In genomic region chr16:50073979-50074378, GRCm38 (mm10) we compare ENCODE assay signal across 10 mouse cellular contexts.
A peak's percentile ranks its signal among the peaks of the same experiment; 100 is the strongest.
DNase-seq lines count a peak whose midpoint lies in the region; ATAC-seq and TF ChIP-seq lines count a peak whose summit lies in the region.
"Had no signal": no experiment of that assay in that cellular context is flagged by ENCODE, and none has a peak within 500 bp of the region (broad histone marks: within the 10 kb centered on the region; RNA-seq: fewer than 3 reads in every experiment).

No protein-coding gene starts in this region.

- TF ChIP-seq EP300 in ES-Bruce4 (IDR thresholded peaks at IDR 0.05; ENCODE audit: insufficient read depth, low read depth, low read length) = no peak

- peak; percentile 3 to 10 for DNase-seq in adrenal gland, postnatal 36 days
- DNase-seq in lung, postnatal 36 days = peak; percentile 36
- DNase-seq in right cerebral cortex, postnatal 14 days = no peak
- DNase-seq in Muller cell, postnatal 12 days (ENCODE audit: inconsistent ontology term) = no peak
- DNase-seq in left cerebral cortex, postnatal 36 days (ENCODE audit: low spot score in 2 of 2) = no peak

- no peak for TF ChIP-seq POLR2A in ES-Bruce4 (IDR thresholded peaks at IDR 0.05; ENCODE audit: insufficient read depth, low read length)

- H3K27me3 ChIP-seq in intestine, postnatal 0 days (replicated peaks; ENCODE audit: control insufficient read depth, insufficient read depth, low read length) = no peaks in the 10 kb centered on the region
- H3K27me3 ChIP-seq in intestine, embryonic 16.5 days (replicated peaks; ENCODE audit: control insufficient read depth, insufficient read depth, low read length) = no peaks in the 10 kb centered on the region
- H3K27me3 ChIP-seq in ES-Bruce4 (ENCODE audit: control insufficient read depth, insufficient read depth, low read length, poor library complexity, severe bottlenecking) = no peaks in the 10 kb centered on the region
- H3K27me3 ChIP-seq: embryonic facial prominence, embryonic 15.5 days; limb, embryonic 15.5 days had no signal

- no peaks in the 10 kb centered on the region for H3K9me3 ChIP-seq in intestine, postnatal 0 days (ENCODE audit: control insufficient read depth)
- no peaks in the 10 kb centered on the region for H3K9me3 ChIP-seq in intestine, embryonic 16.5 days (ENCODE audit: control insufficient read depth, low read length)
- H3K9me3 ChIP-seq in ES-Bruce4 (replicated peaks; ENCODE audit: control insufficient read depth, insufficient read depth, low read length, poor library complexity, severe bottlenecking) = no peaks in the 10 kb centered on the region
- H3K9me3 ChIP-seq: embryonic facial prominence, embryonic 15.5 days; limb, embryonic 15.5 days had no signal

- peak; percentile 67 for TF ChIP-seq CTCF in intestine, postnatal 0 days (IDR thresholded peaks at IDR 0.05; ENCODE audit: low read depth)
- TF ChIP-seq CTCF in ES-Bruce4 (IDR thresholded peaks at IDR 0.05; ENCODE audit: low read depth, low read length) = peak; percentile 55

- H3K4me2 ChIP-seq in intestine, postnatal 0 days (replicated peaks; ENCODE audit: low read depth) = no peak overlapping the region
- no peak overlapping the region for H3K4me2 ChIP-seq in intestine, embryonic 16.5 days (ENCODE audit: low read depth, low read length)
- H3K4me2 ChIP-seq: embryonic facial prominence, embryonic 15.5 days; limb, embryonic 15.5 days had no signal

- no peak overlapping the region for H3K27ac ChIP-seq in intestine, postnatal 0 days (ENCODE audit: low read depth, low read length)
- no peak overlapping the region for H3K27ac ChIP-seq in intestine, embryonic 16.5 days (ENCODE audit: low read length)
- H3K27ac ChIP-seq in ES-Bruce4 (ENCODE audit: insufficient read depth, low read length) = no peak overlapping the region
- H3K27ac ChIP-seq: embryonic facial prominence, embryonic 15.5 days; limb, embryonic 15.5 days had no signal

- no peaks in the 10 kb centered on the region for H3K4me1 ChIP-seq in intestine, postnatal 0 days (replicated peaks; ENCODE audit: control insufficient read depth, insufficient read depth, low read length)
- peaks cover under 1% of the 10 kb centered on the region; the same call in 1 of the 2 replicates for H3K4me1 ChIP-seq in intestine, embryonic 16.5 days (ENCODE audit: control insufficient read depth, insufficient read depth, low read length)
- H3K4me1 ChIP-seq in ES-Bruce4 (ENCODE audit: control insufficient read depth, insufficient read depth, low read length) = no peaks in the 10 kb centered on the region
- H3K4me1 ChIP-seq: embryonic facial prominence, embryonic 15.5 days; limb, embryonic 15.5 days had no signal

- no peak for ATAC-seq in intestine, postnatal 0 days
- ATAC-seq in intestine, embryonic 16.5 days = no peak

- intact Hi-C loops in left cerebral cortex, postnatal 36 days (cut with DNase I) = no loop called here

- no peak overlapping the region for H3K9ac ChIP-seq in intestine, postnatal 0 days (ENCODE audit: low read depth, low read length)
- H3K9ac ChIP-seq in intestine, embryonic 16.5 days (ENCODE audit: low read depth, low read length) = no peak overlapping the region
- no peak overlapping the region for H3K9ac ChIP-seq in ES-Bruce4 (ENCODE audit: low read depth, poor library complexity, severe bottlenecking)
- H3K9ac ChIP-seq: embryonic facial prominence, embryonic 15.5 days; limb, embryonic 15.5 days had no signal

- H3K4me3 ChIP-seq in intestine, postnatal 0 days (ENCODE audit: low read depth, low read length) = no peak overlapping the region
- H3K4me3 ChIP-seq in intestine, embryonic 16.5 days (ENCODE audit: low read length) = no peak overlapping the region
- H3K4me3 ChIP-seq in ES-Bruce4 (ENCODE audit: low read depth, low read length) = no peak overlapping the region
- H3K4me3 ChIP-seq: embryonic facial prominence, embryonic 15.5 days; limb, embryonic 15.5 days had no signal

- 75% methylated on average over 4 of the region's 4 CpGs for WGBS in intestine, postnatal 0 days
- 74% methylated on average over 4 of the region's 4 CpGs for WGBS in intestine, embryonic 16.5 days

- no peaks in the 10 kb centered on the region for H3K36me3 ChIP-seq in intestine, postnatal 0 days (ENCODE audit: control insufficient read depth, insufficient read depth)
- no peaks in the 10 kb centered on the region for H3K36me3 ChIP-seq in intestine, embryonic 16.5 days (ENCODE audit: control insufficient read depth, insufficient read depth, low read length)
- H3K36me3 ChIP-seq in ES-Bruce4 (ENCODE audit: control insufficient read depth, insufficient read depth, low read length, poor library complexity, severe bottlenecking) = no peaks in the 10 kb centered on the region
- H3K36me3 ChIP-seq: embryonic facial prominence, embryonic 15.5 days; limb, embryonic 15.5 days had no signal

Comparison
In these comparisons a context has a peak if more than half of its experiments do, and no peak if none do; other contexts are left out.
1. DNase-seq: peak in adrenal gland, postnatal 36 days (2 of 2) and lung, postnatal 36 days (single experiment); none in right cerebral cortex, postnatal 14 days (single experiment), Muller cell, postnatal 12 days (single experiment) and left cerebral cortex, postnatal 36 days (0 of 2).